Mouse (Mus musculus) G1E (cell line): ENCODE data around the gene Srpr. TPM values are rescaled to one million over a fixed set of nuclear protein-coding genes. Genes with fewer than 3 reads are reported as not detected.

Experiments
- ATAC-seq: 2 replicates; pipeline ENCODE4 v1.8.0; 2016; ENCODE audit warnings: mild to moderate bottlenecking; ENCODE audit not compliant: insufficient number of reproducible peaks, poor library complexity, low FRiP score, severe bottlenecking; ENCODE audit errors: extremely low read depth
- DNase-seq: peaks from one replicate; pipeline ENCODE4 v3.0.0; 2012; ENCODE audit warnings: low spot score
- H3K27me3 ChIP-seq: 2 replicates; pipeline ENCODE4 v1.6.1; 2012; ENCODE audit warnings: mild to moderate bottlenecking, low read length, inconsistent platforms; ENCODE audit not compliant: insufficient read depth
- H3K36me3 ChIP-seq: replicated peaks from 2 replicates; pipeline ENCODE3; 2012; ENCODE audit warnings: mild to moderate bottlenecking, inconsistent platforms
- H3K4me1 ChIP-seq: 2 replicates; pipeline ENCODE4 v1.6.1; 2012; ENCODE audit warnings: low read depth, low read length, inconsistent platforms, mixed read lengths; ENCODE audit not compliant: insufficient read depth
- H3K4me3 ChIP-seq: 2 replicates; pipeline ENCODE4 v1.5.1; 2012; ENCODE audit warnings: low read depth, mild to moderate bottlenecking, inconsistent platforms, low read length, moderate library complexity, mixed read lengths
- H3K9me3 ChIP-seq: replicated peaks from 2 replicates; pipeline ENCODE4 v1.6.1; 2012; ENCODE audit warnings: inconsistent platforms
- CTCF ChIP-seq: IDR thresholded peaks from 2 replicates; pipeline ENCODE4 v1.5.1; 2012; ENCODE audit warnings: low read depth, low read length, inconsistent platforms, mixed read lengths
- GATA1 ChIP-seq: IDR thresholded peaks from 2 replicates; pipeline ENCODE4 v1.6.1; 2012; ENCODE audit warnings: borderline replicate concordance, low read length, inconsistent platforms, mixed read lengths
- GATA2 ChIP-seq: IDR thresholded peaks from 2 replicates; pipeline ENCODE4 v1.6.1; 2012; ENCODE audit warnings: low read depth, low read length, inconsistent platforms, borderline replicate concordance
- POLR2AphosphoS5 ChIP-seq: IDR thresholded peaks from 2 replicates; pipeline ENCODE4 v1.6.1; 2012; ENCODE audit warnings: low read depth, low read length, inconsistent platforms; ENCODE audit not compliant: insufficient replicate concordance
- TAL1 ChIP-seq: conservative IDR thresholded peaks from 2 replicates; pipeline ENCODE4 v1.6.1; 2012; ENCODE audit warnings: low read depth, low read length, inconsistent platforms, mixed read lengths
- polyA plus RNA-seq: library from polyadenylated mRNA; stranded (reverse); fragments of >175 nt; gene quantifications from 2 replicates; pipeline ENCODE4 v1.2.3, GENCODE M21; 2012
- total RNA-seq, 2 experiments: library from RNA; stranded (forward) in 1 of 2; stranded (reverse) in 1 of 2; fragments of 200-1000 nt in 1 of 2; fragments of >200 nt in 1 of 2; fragmentation: Nextera tagmentation in 1 of 2; gene quantifications; 2 replicates each; pipeline ENCODE4 v1.2.3; 2014 to 2017

The Srpr gene
- total and polyA plus RNA-seq, 3 experiments, result 7.0 to 62.1 (median 42.1) TPM

GRCm38 (mm10) chr9:35186430-35186829, 13.5 kb upstream of the Srpr start:
- no peaks in the 10 kb centered on the region for H3K9me3 ChIP-seq
- DNase-seq (no peak), ATAC-seq (no peak)
- H3K27me3 ChIP-seq, result no peaks in the 10 kb centered on the region
- no peak for TF ChIP-seq TAL1
- TF ChIP-seq GATA2, result no peak
- no peak for TF ChIP-seq GATA1
- TF ChIP-seq CTCF, result no peak
- H3K36me3 ChIP-seq, result peaks cover 54% of the 10 kb centered on the region
- H3K4me3 ChIP-seq, result no peak overlapping the region
- peaks cover 9% of the 10 kb centered on the region for H3K4me1 ChIP-seq

DNA sequence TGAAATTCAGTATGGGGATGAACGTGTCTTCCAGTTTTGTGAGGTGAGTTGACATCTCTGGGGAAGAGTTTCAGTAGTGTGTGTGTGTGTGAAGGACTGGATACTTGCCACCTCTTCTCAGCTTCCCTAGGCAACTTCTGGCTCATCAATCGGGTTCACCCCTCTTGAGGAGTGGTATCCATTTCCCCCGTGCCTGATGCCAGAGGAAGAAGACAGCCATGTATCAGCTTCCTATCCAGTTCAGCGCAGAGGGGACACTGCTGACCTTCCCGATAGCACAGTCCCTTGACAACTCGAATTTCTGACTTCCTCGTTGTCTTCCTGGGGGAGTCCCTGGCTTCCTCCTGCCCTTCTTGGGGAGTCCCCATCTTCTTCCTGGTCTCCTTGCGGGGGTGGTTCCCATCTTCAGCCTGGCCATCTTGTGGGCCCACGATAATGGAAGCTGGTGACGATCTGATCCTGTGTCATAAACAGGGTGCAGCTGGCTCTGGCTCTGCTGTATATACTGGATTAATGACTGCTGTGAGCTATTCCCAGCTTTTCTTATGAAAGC, 12.5 kb upstream of the Srpr start:
- no peaks in the 10 kb centered on the region for H3K9me3 ChIP-seq
- no peak overlapping the region for H3K4me3 ChIP-seq
- DNase-seq (no peak), ATAC-seq (no peak)
- no peak for TF ChIP-seq TAL1
- no peak for TF ChIP-seq GATA2
- no peak for TF ChIP-seq GATA1
- TF ChIP-seq POLR2AphosphoS5, result no peak
- TF ChIP-seq CTCF, result no peak
- H3K36me3 ChIP-seq, result peaks cover 59% of the 10 kb centered on the region
- no peaks in the 10 kb centered on the region for H3K27me3 ChIP-seq
- H3K4me1 ChIP-seq, result peaks cover 8% of the 10 kb centered on the region

- no peak for DNase-seq
- no peak for TF ChIP-seq GATA1
- no peak for TF ChIP-seq POLR2AphosphoS5
- TF ChIP-seq TAL1, result no peak
- TF ChIP-seq CTCF, result no peak
- no peak for TF ChIP-seq GATA2
- Histone ChIP-seq H3K4me3 (no peak overlapping the region), H3K27me3 (no peaks in the 10 kb centered on the region), H3K36me3 (peaks cover 67% of the 10 kb centered on the region), H3K9me3 (no peaks in the 10 kb centered on the region), H3K4me1 (no peaks in the 10 kb centered on the region; the same call in none of the 2 replicates)
- no peak for ATAC-seq
Measured at GRCm38 (mm10) chr9:35188700-35189099, 11.3 kb upstream of the Srpr start.

- no peaks in the 10 kb centered on the region for H3K9me3 ChIP-seq
- no peaks in the 10 kb centered on the region for H3K27me3 ChIP-seq
- H3K36me3 ChIP-seq, result peaks cover 54% of the 10 kb centered on the region
- no peak for TF ChIP-seq GATA1
- ATAC-seq (no peak), DNase-seq (no peak)
- no peak overlapping the region for H3K4me3 ChIP-seq
- no peaks in the 10 kb centered on the region; the same call in none of the 2 replicates for H3K4me1 ChIP-seq
Measured at GRCm38 (mm10) chr9:35192983-35193542, 6.9 kb upstream of the Srpr start.

- ATAC-seq (no peak), DNase-seq (no peak)
- Histone ChIP-seq H3K36me3 (peaks cover 47% of the 10 kb centered on the region), H3K4me1 (peaks cover 8% of the 10 kb centered on the region), H3K9me3 (no peaks in the 10 kb centered on the region), H3K27me3 (no peaks in the 10 kb centered on the region), H3K4me3 (no peak overlapping the region)
- TF ChIP-seq POLR2AphosphoS5 (no peak), CTCF (no peak), GATA1 (no peak), GATA2 (no peak), TAL1 (no peak)
Measured at GRCm38 (mm10) chr9:35194048-35194447, 5.9 kb upstream of the Srpr start.

DNA sequence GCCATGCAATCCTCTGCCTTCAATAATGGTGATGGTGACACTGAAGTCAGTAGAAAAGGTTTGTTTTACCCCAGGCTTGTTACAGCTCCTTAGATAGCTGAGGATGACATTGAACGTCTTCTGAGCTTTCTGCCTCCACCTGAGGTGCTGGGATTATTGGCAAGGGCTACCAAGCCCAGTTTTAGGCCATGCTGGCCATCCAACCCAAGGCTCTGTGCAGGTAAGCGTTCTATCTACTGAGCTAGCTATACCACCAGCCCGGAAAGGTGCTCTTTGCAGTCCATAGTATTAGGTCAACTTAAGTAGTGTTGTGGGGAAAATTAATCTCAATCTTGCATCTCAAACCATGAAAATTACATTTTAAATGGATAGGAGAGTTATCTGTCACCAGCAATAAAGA, 2.4 kb upstream of the Srpr start:
- DNase-seq (no peak), ATAC-seq (no peak)
- H3K4me3 ChIP-seq, result no peak overlapping the region
- H3K36me3 ChIP-seq, result peaks cover 19% of the 10 kb centered on the region
- no peaks in the 10 kb centered on the region for H3K9me3 ChIP-seq
- no peak for TF ChIP-seq TAL1
- no peak for TF ChIP-seq CTCF
- TF ChIP-seq POLR2AphosphoS5, result no peak
- no peak for TF ChIP-seq GATA2
- no peak for TF ChIP-seq GATA1
- H3K4me1 ChIP-seq, result peaks cover 39% of the 10 kb centered on the region
- H3K27me3 ChIP-seq, result no peaks in the 10 kb centered on the region

- DNase-seq (no peak), ATAC-seq (no peak)
- Histone ChIP-seq H3K36me3 (peaks cover 17% of the 10 kb centered on the region), H3K4me3 (no peak overlapping the region), H3K9me3 (no peaks in the 10 kb centered on the region), H3K4me1 (peaks cover 45% of the 10 kb centered on the region), H3K27me3 (no peaks in the 10 kb centered on the region)
- no peak for TF ChIP-seq TAL1
- TF ChIP-seq GATA2, result no peak
- no peak for TF ChIP-seq POLR2AphosphoS5
- no peak for TF ChIP-seq CTCF
- no peak for TF ChIP-seq GATA1
Measured at GRCm38 (mm10) chr9:35198351-35198750, 1.6 kb upstream of the Srpr start.
